Mouse (Mus musculus) neural tube, embryonic 15.5 days (tissue): ENCODE data around the gene Olfr713. TPM values are rescaled to one million over a fixed set of nuclear protein-coding genes. Genes with fewer than 3 reads are reported as not detected.

Experiments used
- ATAC-seq: fragments of 200-750 bp; cut with Nextera tagmentation; 2 replicates; pipeline ENCODE4 v1.8.0; 2017; ENCODE audit warnings: mild to moderate bottlenecking, moderate TSS enrichment, moderate library complexity; ENCODE audit not compliant: low FRiP score
- H3K27ac ChIP-seq: fragments of 300-500 bp; sonication (generic); replicated peaks from 2 replicates; pipeline ENCODE4 v1.5.1; 2015; ENCODE audit warnings: mild to moderate bottlenecking, inconsistent platforms
- H3K27me3 ChIP-seq: fragments of 300-500 bp; sonication (generic); replicated peaks from 2 replicates; pipeline ENCODE4 v1.6.1; 2015; ENCODE audit warnings: inconsistent platforms
- H3K36me3 ChIP-seq: fragments of 300-500 bp; sonication (generic); 2 replicates; pipeline ENCODE4 v1.6.1; 2015; ENCODE audit warnings: inconsistent platforms
- H3K4me1 ChIP-seq: fragments of 300-500 bp; sonication (generic); 2 replicates; pipeline ENCODE4 v1.6.1; 2015; ENCODE audit warnings: inconsistent platforms
- H3K4me2 ChIP-seq: fragments of 300-500 bp; sonication (generic); 2 replicates; pipeline ENCODE4 v1.6.1; 2015; ENCODE audit warnings: inconsistent platforms, mild to moderate bottlenecking, moderate library complexity
- H3K4me3 ChIP-seq: fragments of 300-500 bp; sonication (generic); replicated peaks from 2 replicates; pipeline ENCODE4 v1.5.1; 2015; ENCODE audit warnings: mild to moderate bottlenecking, inconsistent platforms
- H3K9ac ChIP-seq: fragments of 300-500 bp; sonication (generic); replicated peaks from 2 replicates; pipeline ENCODE4 v1.6.1; 2015; ENCODE audit warnings: mild to moderate bottlenecking, inconsistent platforms
- H3K9me3 ChIP-seq: fragments of 300-500 bp; sonication (generic); replicated peaks from 2 replicates; pipeline ENCODE4 v1.6.1; 2016; ENCODE audit warnings: inconsistent platforms
- WGBS: fragments of 180-500 bp; shearing (Covaris S2); methylation state at CpG from one replicate; pipeline ENCODE4 v1.1.7; 2015; ENCODE audit warnings: mixed read lengths; 5-methylcytosine and 5-hydroxymethylcytosine counted together
- polyA plus RNA-seq: library from polyadenylated mRNA; unstranded; fragments of >200 nt; fragmentation: Nextera tagmentation; extraction: Ambion mirVana; gene quantifications from 2 replicates; pipeline ENCODE4 v1.2.1, GENCODE M21; 2015

The Olfr713 gene
- polyA plus RNA-seq: not detected in 2 replicates

- Histone ChIP-seq H3K4me1 (no peaks in the 10 kb centered on the region), H3K9ac (no peak within 1 kb of the TSS), H3K9me3 (no peaks in the 10 kb centered on the region), H3K27me3 (no peaks in the 10 kb centered on the region), H3K36me3 (no peaks in the 10 kb centered on the region), H3K27ac (no peak within 1 kb of the TSS), H3K4me3 (no peak within 1 kb of the TSS), H3K4me2 (no peak within 1 kb of the TSS)
- 89% methylated on average over 1 of the region's 1 CpGs for WGBS
- no peak for ATAC-seq
These were observed at the start of gene Olfr713 for GRCm38 (mm10) chr7:107030874-107031273. Olfr713 (plus strand) TSS chr7:107031174.

GRCm38 (mm10) chr7:106985236-106985635 is 45.7 kb upstream of the Olfr713 start:
- H3K9ac ChIP-seq: no peak overlapping the region
- H3K4me1 ChIP-seq: no peaks in the 10 kb centered on the region
- H3K9me3 ChIP-seq: no peaks in the 10 kb centered on the region; the same call in 1 of the 2 replicates
- 94% methylated on average over 3 of the region's 3 CpGs for WGBS
- no peak for ATAC-seq
- H3K36me3 ChIP-seq: no peaks in the 10 kb centered on the region
- H3K27ac ChIP-seq: no peak overlapping the region
- no peaks in the 10 kb centered on the region for H3K27me3 ChIP-seq
- no peak overlapping the region for H3K4me2 ChIP-seq
- no peak overlapping the region for H3K4me3 ChIP-seq

GRCm38 (mm10) chr7:107000798-107001197 is 30.2 kb upstream of the Olfr713 start:
- H3K4me3 ChIP-seq: no peak overlapping the region
- no peaks in the 10 kb centered on the region for H3K4me1 ChIP-seq
- H3K9me3 ChIP-seq: no peaks in the 10 kb centered on the region
- no peaks in the 10 kb centered on the region for H3K36me3 ChIP-seq
- no peaks in the 10 kb centered on the region for H3K27me3 ChIP-seq
- ATAC-seq: no peak
- no peak overlapping the region for H3K4me2 ChIP-seq
- WGBS: 92% methylated on average over 7 of the region's 7 CpGs
- H3K27ac ChIP-seq: no peak overlapping the region
- H3K9ac ChIP-seq: no peak overlapping the region

GRCm38 (mm10) chr7:107004169-107004568 is 26.8 kb upstream of the Olfr713 start:
- H3K36me3 ChIP-seq: no peaks in the 10 kb centered on the region
- 76% methylated on average over 3 of the region's 3 CpGs for WGBS
- no peaks in the 10 kb centered on the region for H3K4me1 ChIP-seq
- H3K27me3 ChIP-seq: no peaks in the 10 kb centered on the region
- no peak for ATAC-seq
- no peak overlapping the region for H3K27ac ChIP-seq
- no peaks in the 10 kb centered on the region for H3K9me3 ChIP-seq
- no peak overlapping the region for H3K4me3 ChIP-seq
- no peak overlapping the region for H3K4me2 ChIP-seq
- no peak overlapping the region for H3K9ac ChIP-seq

GRCm38 (mm10) chr7:107005972-107006371 is 25.0 kb upstream of the Olfr713 start, which contains the start of gene Olfr2:
Olfr2 (minus strand) TSS chr7:107006072.
- H3K4me2 ChIP-seq: no peak within 1 kb of the TSS
- no peaks in the 10 kb centered on the region for H3K36me3 ChIP-seq
- no peaks in the 10 kb centered on the region for H3K27me3 ChIP-seq
- H3K4me3 ChIP-seq: no peak within 1 kb of the TSS
- no peaks in the 10 kb centered on the region for H3K9me3 ChIP-seq
- 60% methylated on average over 1 of the region's 1 CpGs for WGBS
- no peaks in the 10 kb centered on the region for H3K4me1 ChIP-seq
- no peak for ATAC-seq
- H3K27ac ChIP-seq: no peak within 1 kb of the TSS
- no peak within 1 kb of the TSS for H3K9ac ChIP-seq

GRCm38 (mm10) chr7:107039934-107040563 is 9.1 kb downstream of the Olfr713 start:
- WGBS: 79% methylated on average over 2 of the region's 2 CpGs
- Histone ChIP-seq H3K27me3 (no peaks in the 10 kb centered on the region), H3K27ac (no peak overlapping the region), H3K4me3 (no peak overlapping the region), H3K36me3 (no peaks in the 10 kb centered on the region), H3K9me3 (no peaks in the 10 kb centered on the region), H3K4me2 (no peak overlapping the region), H3K4me1 (no peaks in the 10 kb centered on the region), H3K9ac (no peak overlapping the region)
- ATAC-seq: no peak

GRCm38 (mm10) chr7:107043136-107043535 is 12.2 kb downstream of the Olfr713 start:
- Histone ChIP-seq H3K4me1 (no peaks in the 10 kb centered on the region), H3K27ac (no peak overlapping the region), H3K4me3 (no peak overlapping the region), H3K9ac (no peak overlapping the region), H3K27me3 (no peaks in the 10 kb centered on the region), H3K9me3 (no peaks in the 10 kb centered on the region), H3K4me2 (no peak overlapping the region), H3K36me3 (no peaks in the 10 kb centered on the region)
- ATAC-seq: no peak
- 88% methylated on average over 3 of the region's 3 CpGs for WGBS

GRCm38 (mm10) chr7:107044407-107044806 is 13.4 kb downstream of the Olfr713 start:
- Histone ChIP-seq H3K9me3 (no peaks in the 10 kb centered on the region), H3K27ac (no peak overlapping the region), H3K9ac (no peak overlapping the region), H3K4me1 (no peaks in the 10 kb centered on the region), H3K4me3 (no peak overlapping the region), H3K36me3 (no peaks in the 10 kb centered on the region), H3K4me2 (no peak overlapping the region), H3K27me3 (no peaks in the 10 kb centered on the region)
- no peak for ATAC-seq
- WGBS: 78% methylated on average over 1 of the region's 1 CpGs

- Histone ChIP-seq H3K9ac (no peak overlapping the region), H3K27ac (no peak overlapping the region), H3K4me2 (no peak overlapping the region), H3K4me3 (no peak overlapping the region), H3K36me3 (no peaks in the 10 kb centered on the region), H3K9me3 (no peaks in the 10 kb centered on the region), H3K4me1 (no peaks in the 10 kb centered on the region), H3K27me3 (no peaks in the 10 kb centered on the region)
- peak; percentile 79; the same call in 1 of the 2 replicates for ATAC-seq
- 5% methylated on average over 5 of the region's 5 CpGs for WGBS
These were observed 14.9 kb downstream of the Olfr713 start for GRCm38 (mm10) chr7:107045833-107046232.

GRCm38 (mm10) chr7:107047578-107047977 is 16.6 kb downstream of the Olfr713 start:
- H3K27ac ChIP-seq: no peak overlapping the region
- H3K4me2 ChIP-seq: no peak overlapping the region
- 40% methylated on average over 3 of the region's 3 CpGs for WGBS
- no peaks in the 10 kb centered on the region for H3K4me1 ChIP-seq
- no peak overlapping the region for H3K9ac ChIP-seq
- no peaks in the 10 kb centered on the region for H3K36me3 ChIP-seq
- no peak overlapping the region for H3K4me3 ChIP-seq
- H3K27me3 ChIP-seq: no peaks in the 10 kb centered on the region
- no peaks in the 10 kb centered on the region for H3K9me3 ChIP-seq
- ATAC-seq: 0 out of 2 replicates have a peak, but pooled peaks have one; percentile 41

GRCm38 (mm10) chr7:107070681-107071080 is 39.7 kb downstream of the Olfr713 start, which contains the start of gene Olfr714:
Olfr714 (plus strand) TSS chr7:107070981.
- H3K9ac ChIP-seq: no peak within 1 kb of the TSS
- no peak within 1 kb of the TSS for H3K4me3 ChIP-seq
- no peak within 1 kb of the TSS for H3K27ac ChIP-seq
- H3K27me3 ChIP-seq: no peaks in the 10 kb centered on the region
- no peaks in the 10 kb centered on the region for H3K9me3 ChIP-seq
- no peak within 1 kb of the TSS for H3K4me2 ChIP-seq
- WGBS: 95% methylated on average over 2 of the region's 2 CpGs
- H3K36me3 ChIP-seq: no peaks in the 10 kb centered on the region
- no peaks in the 10 kb centered on the region for H3K4me1 ChIP-seq
- ATAC-seq: no peak
